Mouse (Mus musculus) retina, adult 2 months (tissue): ENCODE measurements around the gene B3gat3.
A peak's percentile ranks its signal among the peaks of the same experiment; 100 is the strongest.
"Not testable (repeated sequence)": the region's sequence is repeated elsewhere in the genome, so short reads cannot be mapped to it uniquely, and the experiment has no call there.

Source experiments
- DNase-seq: peaks from one replicate; pipeline ENCODE4 v3.0.0-alpha.2; 2012; ENCODE audit warnings: low read depth, low spot score

B3gat3 gene

DNA sequence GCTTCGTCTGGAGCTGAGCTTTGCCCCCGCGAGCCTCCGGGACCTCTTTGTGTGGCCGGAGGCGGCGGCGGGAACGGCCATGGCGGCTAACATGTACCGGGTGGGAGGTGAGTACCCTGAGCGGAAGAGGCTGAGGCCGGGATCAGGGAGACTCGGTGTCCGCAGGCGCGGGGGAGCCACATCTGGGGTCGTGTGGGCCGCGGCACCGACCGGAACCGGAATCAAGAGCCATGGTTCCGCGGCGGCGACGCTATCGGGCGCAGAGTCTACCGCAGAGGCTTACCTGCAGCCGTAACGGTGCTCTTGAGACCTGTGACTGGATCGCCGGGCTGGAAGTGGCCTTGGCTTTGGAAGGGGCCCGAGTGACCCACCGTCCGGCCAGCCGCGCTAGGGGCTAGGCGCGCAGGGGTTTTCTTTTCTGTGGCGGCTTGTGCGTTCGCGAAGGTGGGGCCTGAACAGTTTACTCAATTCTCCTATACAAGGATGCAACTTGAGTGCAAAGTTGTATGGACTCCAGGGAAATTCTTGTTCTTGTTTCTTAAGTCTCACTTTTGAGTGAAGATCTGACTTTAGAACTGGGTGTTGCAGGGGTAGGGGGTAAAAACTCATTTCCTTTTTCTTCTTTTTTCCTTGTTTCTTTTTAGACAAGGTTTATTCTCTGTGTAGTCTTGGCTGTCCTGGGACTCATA, 22.2 kb downstream of the B3gat3 start:
- no peak for DNase-seq

DNA sequence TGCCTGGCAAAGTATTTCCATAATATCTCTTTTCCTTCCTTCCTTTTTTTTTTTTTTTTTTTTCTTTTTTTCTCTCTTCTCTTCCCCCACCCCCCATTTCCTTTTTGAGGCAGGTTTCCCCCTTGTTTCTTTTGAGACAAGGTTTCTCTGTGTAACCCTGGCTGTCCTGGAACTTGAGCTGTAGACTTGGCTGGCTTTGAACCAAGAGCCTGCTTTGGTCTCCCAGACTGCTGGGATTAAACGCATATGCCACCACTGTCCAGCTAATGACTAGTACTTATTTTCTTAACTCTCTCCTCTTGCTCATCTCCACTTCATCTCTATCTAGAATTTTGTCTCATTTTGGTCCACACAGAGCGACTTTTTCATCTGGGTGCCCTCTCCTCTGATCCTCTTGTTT, 22.9 kb downstream of the B3gat3 start:
- no peak for DNase-seq

DNA sequence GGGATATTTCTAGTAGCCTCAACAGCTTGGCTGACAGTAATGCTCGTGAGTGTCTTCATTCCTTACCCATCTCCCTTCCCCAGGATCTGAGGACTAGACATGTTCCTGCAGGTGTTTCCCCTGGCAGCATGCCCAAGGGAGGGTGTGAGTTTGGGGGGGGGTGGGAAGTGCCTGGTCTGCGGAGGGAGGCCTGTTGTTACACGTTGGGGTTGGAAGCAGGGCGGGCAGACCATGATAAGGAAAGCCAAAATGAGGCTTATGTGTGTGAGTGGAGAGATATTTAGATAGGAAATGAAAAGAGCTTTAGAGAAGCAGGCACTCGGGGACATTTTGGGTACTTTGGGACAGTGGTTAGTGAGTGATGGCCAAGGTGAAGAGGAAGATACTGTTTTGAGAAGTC, 23.9 kb downstream of the B3gat3 start:
- no peak for DNase-seq

DNA sequence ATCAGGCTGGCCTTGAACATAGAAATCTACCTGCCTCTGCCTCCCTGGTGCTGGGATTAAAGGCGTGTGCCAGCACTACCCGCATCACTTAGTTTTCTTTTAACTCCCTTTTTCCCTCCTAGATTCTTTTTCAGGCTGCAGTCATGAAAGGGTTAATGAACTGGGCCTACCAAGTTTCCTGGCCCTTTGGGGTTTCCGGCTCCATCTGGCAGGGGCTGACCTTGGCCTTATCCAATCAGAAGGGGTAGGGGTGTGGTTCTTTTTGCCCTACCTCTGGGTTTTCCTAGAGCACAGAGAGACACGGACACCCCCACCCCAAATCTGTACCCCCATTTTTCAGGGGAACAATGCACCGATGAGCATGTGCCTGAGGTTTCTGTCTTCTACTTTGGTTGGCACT, 24.6 kb downstream of the B3gat3 start:
- no peak for DNase-seq

DNA sequence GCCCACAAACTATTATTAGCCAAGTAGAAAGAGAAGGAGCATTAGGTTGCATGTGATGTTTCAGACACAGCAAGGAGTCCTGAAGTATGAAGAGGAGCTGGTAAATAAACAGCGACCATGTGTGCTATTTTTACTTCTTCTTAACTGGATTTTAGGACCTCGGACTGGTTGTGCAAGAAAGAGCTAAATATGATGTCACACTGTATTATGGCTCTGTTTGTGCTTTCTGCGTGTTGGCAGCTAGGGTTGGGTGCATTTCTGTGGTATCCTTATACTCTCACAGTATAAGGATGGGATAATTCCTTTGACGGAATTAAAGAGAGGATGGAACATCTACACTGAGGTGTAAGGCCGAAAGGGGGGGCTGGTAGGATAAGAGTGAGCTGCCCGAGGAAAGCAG, 25.1 kb downstream of the B3gat3 start:
- DNase-seq = no peak

DNA sequence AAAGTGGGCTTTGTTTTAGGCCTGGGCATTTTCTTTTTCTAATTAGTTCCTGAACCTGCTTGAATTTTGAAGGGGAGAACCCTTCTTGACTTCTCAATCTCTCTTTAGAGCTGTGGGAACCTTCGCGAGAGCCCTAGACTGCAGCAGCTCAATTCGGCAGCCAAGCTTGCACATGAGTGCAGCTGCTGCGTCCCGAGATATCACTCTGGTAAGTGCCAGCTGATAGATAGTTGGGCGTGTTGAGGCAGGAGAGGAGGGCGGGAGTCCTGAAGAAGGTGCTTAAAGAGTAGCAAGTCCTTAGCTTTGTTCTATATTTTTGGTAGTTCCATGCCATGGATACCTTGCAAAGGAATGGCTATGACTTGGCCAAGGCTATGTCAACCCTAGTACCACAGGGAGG, 26.8 kb downstream of the B3gat3 start:
- no peak for DNase-seq

DNA sequence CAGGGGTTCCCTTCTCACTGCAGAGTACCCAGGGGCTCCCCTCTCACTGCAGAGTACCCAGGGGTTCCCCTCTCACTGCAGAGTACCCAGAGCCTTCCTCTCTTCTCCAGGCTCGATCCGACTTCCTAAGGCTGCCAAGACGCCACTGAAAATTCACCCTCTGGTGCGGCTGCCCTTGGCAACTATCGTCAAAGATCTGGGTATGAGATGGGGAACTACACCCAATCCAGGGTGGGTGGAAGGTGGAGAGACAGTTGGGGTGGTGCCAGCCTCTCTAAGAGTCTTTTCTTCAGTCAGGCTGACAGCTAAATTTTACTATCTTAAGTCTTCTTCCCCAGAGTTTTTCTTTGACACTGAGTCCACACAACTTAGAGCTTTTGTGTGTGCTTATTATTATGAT, 30.0 kb downstream of the B3gat3 start:
- DNase-seq = no peak

DNA sequence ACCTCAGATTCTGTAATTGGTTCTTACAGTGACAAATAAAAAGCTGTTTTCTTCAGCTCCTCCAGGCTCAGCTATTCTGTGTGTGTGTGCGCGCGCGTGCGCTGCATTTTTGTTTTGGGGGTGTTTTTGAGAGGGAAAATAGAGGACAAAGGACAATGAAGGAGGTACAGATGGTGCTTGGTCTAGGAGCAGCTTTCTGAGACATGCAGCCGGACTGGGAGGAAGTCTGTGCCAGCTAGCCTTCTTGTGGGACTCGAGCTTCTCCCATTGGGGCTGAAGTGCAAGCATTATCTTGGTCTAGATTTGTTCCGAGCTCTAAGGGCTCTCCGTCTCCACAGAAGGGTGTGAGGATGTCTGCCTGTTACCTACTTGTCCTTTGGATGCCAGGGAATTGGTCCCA, 32.1 kb downstream of the B3gat3 start:
- no peak for DNase-seq

DNA sequence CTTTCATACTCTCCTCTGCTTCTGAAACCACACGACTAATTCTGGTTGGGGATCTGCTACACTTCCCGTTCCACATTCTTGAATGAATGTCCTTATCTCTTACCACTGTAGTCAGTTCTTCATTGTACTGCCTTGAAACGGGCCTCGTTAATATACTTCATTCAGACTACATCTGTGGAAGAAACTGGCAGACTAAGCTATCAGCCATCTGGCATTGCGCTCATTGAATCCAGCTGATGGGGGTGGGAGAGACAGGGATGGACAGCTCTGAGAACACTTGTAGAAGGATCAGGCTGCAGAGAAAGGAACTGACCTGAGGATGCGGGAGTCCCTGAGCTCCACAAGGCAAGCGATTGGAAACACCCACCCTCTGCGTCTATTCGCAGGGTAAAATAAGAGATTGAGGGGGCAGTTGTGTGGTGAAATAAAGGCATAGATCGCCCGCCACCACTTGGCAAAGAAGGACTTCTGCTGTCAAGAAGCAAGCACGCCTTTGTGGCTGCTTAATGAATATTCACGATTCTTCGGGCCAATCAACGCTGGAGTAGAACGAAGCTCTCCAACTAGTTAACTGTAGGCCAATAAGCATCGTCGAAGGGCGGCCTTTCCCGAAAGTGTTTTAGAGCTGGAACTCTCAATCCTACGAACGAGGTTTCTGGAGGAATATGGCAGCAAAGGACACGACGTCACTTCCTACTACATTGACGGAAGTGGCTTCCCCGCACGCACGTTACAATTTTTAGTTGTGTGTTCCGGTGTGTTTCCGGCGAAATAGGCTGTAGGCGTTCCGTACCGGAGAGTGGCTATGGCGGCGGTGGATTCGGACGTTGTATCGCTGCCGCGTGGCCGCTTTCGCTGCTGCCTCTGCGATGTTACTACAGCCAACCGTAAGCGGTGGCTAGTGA, 33.2 kb downstream of the B3gat3 start, which contains the start of gene Tut1:
Gene Tut1 (plus strand): TSS at position 713 of the 905 bp plus-strand sequence.
- DNase-seq = peak; percentile 87

DNA sequence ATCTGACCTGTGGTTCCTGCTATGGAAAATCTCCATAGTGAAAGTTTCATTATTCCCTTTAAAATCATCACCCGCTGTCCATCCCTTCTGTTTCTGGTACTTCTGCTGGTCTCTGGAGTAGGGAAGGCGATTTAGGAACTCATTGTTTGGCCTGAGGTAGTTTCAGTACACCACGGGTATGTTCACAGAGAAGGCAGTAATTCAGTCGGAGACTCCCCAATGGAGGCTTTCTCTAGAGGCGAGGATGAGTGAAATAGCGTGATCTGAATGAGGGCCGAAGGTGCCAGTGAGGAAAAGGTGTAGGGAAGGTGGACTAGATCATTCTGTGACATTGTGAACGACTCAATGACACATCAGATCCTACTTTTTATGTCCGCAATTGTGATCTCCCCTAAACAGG, 34.0 kb downstream of the B3gat3 start:
- DNase-seq = no peak

DNA sequence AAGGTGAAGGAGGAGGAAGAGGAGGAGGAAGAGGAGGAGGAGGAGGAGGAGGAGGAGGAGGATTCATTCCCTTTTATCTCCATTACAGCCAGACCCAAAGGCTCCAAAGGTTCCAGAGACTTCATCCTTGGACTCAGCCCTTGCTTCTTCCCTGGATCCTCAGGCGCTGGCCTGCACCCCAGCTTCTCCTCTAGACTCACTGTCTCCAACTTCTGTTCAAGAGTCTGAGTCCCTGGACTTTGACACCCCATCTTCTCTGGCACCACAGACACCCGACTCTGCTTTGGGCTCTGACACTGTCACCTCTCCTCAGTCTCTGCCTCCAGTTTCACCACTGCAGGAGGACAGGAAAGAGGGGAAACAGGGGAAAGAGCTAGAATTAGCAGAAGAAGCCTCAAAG, 42.1 kb downstream of the B3gat3 start:
- DNase-seq = no peak

DNA sequence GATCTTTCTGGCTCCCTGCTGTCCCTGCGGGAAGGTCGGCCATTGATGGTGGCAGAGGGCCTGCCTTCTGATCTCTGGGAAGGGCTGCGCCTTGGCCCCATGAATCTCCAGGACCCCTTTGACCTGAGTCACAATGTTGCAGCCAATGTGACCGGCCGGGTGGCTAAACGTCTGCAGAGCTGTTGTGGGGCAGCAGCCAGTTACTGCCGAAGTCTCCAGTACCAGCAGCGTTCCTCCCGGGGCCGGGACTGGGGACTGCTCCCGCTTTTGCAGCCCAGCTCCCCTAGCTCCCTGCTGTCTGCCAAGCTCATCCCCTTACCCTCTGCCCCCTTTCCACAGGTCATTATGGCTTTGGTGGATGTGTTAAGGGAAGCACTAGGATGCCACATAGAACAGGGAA, 44.9 kb downstream of the B3gat3 start:
- no peak for DNase-seq

DNA sequence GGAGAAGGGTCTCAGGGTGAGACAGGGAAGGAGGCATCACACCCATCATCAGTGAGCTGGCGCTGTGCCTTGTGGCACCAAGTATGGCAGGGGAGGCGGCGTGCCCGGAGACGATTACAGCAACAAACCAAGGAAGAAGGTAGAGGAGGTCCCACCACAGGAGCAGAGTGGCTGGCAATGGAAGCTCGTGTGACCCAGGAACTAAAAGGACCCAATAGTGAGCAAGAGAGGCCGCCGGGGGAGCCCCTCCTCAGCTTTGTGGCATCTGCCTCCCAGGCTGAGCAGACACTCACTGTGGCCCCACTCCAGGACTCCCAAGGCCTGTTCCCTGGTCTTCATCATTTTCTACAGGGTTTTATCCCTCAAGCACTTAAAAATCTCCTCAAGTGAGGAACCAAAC, 45.6 kb downstream of the B3gat3 start:
- DNase-seq = no peak

DNA sequence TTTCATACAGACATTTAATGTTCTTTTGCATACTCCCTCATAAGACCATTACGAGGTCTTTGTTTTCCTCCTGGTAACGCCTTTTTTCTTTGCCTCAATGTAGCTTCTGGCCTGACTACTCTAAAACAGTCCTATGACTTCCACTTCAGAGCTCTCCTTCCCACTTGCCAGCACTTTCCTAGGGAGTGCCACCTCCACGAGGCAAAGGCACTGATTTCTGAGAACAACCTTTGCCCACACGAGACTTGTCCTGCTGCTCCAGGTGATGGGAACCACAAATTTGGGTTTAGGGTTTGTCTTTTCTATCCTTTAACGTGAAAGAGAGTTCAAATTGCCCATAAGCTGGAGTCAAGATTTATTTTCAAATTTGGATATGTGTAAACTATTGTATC, 46.0 kb downstream of the B3gat3 start:
- no peak for DNase-seq

DNA sequence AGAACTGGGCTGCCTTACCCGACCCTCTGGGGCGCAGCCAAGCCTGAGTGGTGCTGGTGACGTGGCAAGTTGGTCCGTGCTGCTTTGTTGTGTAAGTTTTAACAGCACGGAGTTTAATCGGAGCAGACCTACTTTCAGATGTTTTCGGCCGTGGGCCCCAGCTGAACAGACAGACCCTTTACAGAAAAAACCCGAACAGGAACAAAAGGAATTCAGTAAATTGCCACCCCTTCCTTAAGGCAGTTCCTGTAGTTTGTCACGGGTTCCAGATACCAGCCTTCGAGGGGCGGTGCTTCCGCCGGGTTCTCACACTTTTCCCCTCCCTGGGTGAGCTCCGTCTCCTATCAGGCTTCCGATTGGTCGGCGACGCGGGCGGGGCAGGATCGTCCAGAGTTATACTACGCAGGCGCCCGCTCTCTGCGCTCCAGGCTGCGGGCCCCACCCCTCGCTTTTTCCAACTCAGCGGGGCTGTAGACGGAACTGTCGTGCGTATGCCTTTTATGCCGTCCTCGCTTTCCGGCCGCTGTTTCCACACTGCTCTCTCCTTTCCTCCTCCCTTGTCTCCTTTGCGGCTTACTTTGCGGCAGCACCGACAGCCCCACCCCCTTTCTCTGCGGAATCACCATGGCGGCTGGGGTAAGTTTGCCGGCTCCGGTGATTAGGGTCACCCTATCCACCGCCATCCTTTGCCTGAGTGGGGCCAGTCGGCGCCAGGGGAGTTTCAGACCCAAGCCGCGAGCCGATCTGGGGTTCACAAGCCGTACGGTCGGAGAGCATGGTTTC, 46.6 kb downstream of the B3gat3 start, which contains the start of gene Eef1g:
Gene Eef1g (plus strand): TSS at position 452 of the 783 bp plus-strand sequence.
- peak; percentile 95 for DNase-seq

DNA sequence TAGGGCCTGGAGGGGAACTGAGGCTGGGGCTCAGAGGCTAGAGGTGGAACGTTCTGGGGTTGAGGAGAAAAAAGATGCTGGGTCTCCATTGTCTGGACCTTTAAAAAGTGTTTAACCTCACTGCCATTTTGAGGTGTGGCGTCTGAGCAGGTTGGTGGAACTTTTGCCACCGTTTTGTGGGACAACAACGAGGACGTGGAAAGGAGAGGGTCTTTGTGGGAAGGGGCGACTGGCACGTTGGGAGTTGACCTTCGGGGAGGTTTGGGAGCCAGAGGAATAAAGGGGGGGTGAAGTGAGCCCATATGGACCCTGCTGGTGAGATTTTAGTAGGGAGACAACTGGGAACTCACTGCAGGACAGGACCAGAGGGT, 47.2 kb downstream of the B3gat3 start:
- no peak for DNase-seq

DNA sequence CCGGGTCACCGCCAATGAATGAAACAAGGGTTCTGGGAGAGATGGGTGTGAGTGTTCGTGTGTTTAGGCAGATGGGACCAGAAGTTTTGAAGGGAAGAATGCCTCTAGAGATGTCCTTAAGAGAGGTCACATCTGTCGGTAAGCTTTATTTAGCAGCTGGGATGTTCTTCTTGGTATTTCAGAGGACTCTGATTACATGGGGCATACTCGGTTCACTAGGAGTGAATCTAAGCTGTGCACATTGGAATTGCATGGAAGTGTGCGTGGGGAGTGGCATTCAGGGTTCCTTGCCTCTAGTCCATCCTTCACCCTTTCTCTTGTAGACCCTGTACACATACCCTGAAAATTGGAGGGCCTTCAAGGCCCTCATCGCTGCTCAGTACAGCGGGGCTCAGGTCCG, 47.7 kb downstream of the B3gat3 start:
- no peak for DNase-seq

DNA sequence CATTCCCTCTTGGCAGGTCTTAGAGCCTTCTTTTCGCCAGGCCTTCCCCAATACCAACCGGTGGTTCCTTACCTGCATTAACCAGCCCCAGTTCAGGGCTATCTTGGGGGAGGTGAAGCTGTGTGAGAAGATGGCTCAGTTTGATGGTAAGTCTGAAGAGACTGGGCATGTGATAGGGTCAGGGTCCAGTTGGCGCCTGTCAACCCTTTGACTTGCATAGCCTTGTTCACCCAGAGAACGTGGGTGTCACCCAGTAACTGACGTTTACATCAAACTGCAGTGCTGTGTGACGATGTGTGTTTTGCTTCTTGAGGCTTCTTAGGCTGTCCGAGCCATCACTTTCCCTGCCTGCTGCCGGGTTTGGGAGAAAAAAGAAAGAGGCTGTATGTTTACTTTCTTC, 52.3 kb downstream of the B3gat3 start:
- DNase-seq = not testable (repeated sequence)

DNA sequence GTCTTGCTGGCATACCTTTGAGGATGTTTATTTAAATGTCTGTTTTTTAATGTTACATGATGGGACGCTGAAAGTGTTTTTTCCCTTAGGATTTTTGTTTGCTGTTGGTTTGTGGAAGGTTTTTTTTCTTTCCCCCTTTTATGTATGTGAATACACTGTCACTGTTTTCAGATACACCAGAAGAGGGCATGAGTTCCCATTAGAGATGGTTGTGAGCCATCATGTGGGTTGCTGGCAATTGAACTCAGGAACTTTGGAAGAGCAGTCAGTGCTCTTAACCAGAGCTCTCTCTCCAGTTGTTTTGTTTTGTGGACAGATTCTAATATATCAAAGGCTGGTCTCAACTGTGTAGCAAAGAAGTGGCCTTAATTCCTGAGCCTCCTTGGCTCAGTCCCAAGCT, 54.5 kb downstream of the B3gat3 start:
- DNase-seq = no peak

DNA sequence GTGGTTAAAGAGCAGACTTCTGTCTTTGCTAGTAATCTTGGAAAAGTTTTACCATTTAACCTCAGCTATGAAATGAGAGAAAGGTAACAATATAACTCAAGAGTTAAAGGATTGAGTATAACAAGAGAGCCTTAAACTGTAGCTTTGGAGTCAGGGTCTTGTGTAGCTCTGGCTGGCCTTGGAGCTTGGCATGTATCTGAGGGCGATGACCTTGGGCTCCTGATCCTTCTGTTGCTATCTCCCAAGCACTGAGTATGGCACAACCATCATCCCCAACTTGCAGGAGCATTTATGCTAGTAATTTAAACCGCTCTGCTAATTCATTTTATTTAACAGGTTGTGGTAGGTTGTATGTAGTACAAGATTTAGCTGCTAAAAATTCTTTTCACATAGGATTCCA, 55.3 kb downstream of the B3gat3 start:
- DNase-seq = no peak

DNA sequence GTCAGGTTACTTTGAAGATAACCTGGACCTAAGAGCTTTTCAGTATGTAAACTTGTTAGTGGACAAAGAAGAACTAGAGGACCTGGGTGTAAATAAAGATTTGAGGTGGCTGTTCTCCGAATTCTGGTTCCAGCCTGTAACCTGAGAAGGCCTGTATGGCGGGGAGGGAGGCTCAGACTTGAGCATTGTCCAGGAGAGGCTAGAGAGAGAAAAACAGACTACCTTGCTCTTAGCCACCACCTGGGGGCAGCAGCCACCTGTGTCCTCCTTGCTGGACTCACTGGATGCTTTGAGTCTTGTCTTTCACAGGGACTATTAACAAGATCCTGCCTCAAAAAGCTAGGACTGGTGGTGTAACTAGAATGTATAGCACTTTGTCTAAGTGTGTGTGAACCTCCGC, 56.4 kb downstream of the B3gat3 start:
- DNase-seq = peak; percentile 22
